Mouse (Mus musculus) gastrocnemius, postnatal 4 days (tissue): ENCODE data around the gene Olfr31. TPM values are rescaled to one million over a fixed set of nuclear protein-coding genes. Genes with fewer than 3 reads are reported as not detected.

ENCODE experiments used
- DNase-seq, 2 experiments: peaks; one replicate each; pipeline ENCODE4 v3.0.0; 2021 to 2022; ENCODE audit warnings: low spot score in 2 of 2, mixed read lengths in 2 of 2
- total RNA-seq, 2 experiments: library from RNA; stranded (reverse); gene quantifications; 2 replicates each; pipeline ENCODE4 v1.2.3; 2021

The Olfr31 gene
- total RNA-seq, 2 experiments from 2014 or later, result not detected

DNA sequence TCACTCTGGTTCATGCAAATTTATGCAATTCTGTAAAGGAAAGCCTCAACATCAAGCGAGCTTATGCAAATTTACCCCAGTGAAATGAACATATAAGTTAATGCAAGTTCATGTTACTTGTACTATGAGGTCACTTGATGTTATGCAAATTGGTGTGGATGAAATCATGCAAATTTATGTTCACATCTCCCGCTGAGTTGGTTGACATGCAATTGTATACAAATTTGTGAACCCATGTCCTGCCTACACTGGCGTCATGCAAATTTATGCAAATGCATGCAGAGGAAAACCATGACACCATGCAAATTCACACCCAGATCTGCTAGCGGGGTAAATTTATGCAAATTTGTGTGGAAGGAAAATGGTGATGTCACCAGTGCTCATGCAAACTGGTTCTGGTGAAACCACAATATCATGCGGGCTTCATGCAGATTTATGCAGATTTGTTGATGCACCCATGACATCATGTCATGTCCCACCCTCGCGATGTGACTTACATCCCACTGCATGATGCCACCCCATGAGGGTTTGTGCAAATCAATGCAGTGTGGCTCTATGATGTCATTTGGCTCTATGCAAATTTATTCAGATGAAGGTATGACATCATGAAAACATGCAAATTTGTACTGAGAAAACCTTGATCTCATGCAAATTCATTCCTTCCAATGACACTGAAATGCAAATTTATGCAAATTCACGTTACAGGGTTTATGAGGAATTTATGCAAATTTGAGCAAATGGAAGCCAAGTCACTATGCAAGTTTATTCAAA is 31.3 kb downstream of the Olfr31 start:
- DNase-seq, result no peak

DNA sequence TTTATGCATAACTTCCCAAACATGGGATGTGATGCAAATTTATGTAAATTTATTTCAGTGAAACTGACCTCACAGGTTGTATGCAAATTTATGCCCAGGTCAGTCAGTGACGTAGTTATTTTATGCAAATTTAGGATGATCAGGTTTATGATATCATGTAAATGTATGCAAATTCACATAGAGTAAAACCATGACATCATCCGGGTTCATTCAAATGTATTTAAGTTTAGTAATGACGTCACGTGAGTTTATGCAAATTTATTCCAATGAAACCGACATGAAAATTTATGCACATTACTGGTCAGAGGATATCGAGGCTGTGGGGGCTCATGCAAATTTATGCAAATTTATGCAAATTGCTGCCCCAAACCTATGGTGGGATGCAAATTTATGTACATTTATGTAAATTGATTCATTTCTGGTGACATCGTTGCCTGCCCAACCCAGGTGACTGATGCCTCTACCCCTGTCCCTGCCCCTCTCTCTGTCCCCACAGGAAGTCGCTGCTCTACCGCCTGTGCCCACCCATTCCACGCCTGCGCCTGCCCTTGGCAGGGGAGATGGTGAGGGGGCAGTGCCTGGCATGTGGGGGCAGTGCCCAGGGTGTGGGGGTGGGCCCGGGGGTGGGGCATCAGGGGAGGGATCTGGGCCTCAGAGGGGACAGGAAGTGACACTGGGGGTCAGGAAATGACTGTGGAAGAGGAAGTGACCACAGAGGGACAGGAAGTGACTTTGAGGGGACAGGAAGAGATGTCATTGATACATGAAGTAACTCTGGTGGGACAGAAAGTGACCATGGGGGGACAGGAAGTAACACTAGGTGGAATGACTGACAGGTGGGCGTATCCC is 32.1 kb downstream of the Olfr31 start:
- no peak for DNase-seq

DNA sequence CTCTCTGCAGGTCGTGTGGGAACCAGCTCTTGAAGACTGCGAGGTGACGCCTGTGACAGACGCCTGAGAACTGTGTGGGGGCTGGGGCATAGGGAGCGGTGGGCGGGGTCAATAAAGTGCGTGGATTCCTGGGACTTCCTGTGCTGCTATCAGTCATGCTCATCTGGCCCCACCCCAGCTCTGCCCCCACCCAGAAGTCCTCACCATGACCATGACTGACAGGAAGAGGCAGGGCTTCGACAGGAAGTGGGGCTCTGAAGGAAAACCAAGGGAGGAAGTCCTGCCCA is 32.7 kb downstream of the Olfr31 start:
- DNase-seq, result no peak

Other genes with a start within 250 kb of the Olfr31 start
- 100 to 1,000 TPM; 163 to 184 TPM for gene Psmd6, start 201.8 kb upstream of the Olfr31 start, total RNA-seq
- not detected for gene Olfr720, start 136.0 kb upstream of the Olfr31 start, total RNA-seq
- 10 to 100 TPM in 1 of 2 experiments, 1 to 10 TPM in 1; 8.6 to 12.4 TPM for gene Il3ra, start 23.4 kb downstream of the Olfr31 start, total RNA-seq
- gene Olfr721-ps1, start 78.5 kb downstream of the Olfr31 start, total RNA-seq, result not detected